Mouse (Mus musculus) G1E-ER4 (cell line): ENCODE data around the gene Trhde. TPM values are rescaled to one million over a fixed set of nuclear protein-coding genes. Genes with fewer than 3 reads are reported as not detected.

Experiments
- GATA1 ChIP-seq: IDR thresholded peaks from one replicate; pipeline ENCODE4 v1.8.0; 2012; ENCODE audit warnings: low read length, inconsistent platforms
- polyA plus RNA-seq: library from polyadenylated mRNA; stranded (reverse); fragments of >175 nt; gene quantifications from 2 replicates; pipeline ENCODE4 v1.2.3, GENCODE M21; 2012

Trhde gene
- polyA plus RNA-seq, 1 experiment = not detected

DNA sequence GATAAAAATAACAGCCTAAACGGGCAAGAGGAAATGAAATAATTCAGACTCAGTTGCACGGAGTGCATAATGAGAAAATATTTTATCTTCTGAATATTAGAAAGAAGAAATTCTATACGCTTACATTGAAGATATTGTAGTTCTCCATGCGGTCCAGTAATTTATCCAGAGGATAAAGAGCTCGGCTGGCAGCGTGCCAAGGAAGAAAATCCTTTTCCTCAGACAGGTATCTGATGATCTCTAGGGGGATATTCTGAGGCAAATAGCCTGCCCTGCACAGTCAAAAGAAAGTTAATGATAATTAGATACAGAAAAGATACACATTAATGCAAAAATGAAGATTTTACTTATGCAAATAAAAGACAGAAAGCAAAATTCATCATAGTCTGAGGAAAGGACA lies 354.0 kb downstream of the Trhde start:
- TF ChIP-seq GATA1 = no peak

GRCm38 (mm10) chr10:114418956-114419530 lies 383.1 kb downstream of the Trhde start:
- TF ChIP-seq GATA1 = no peak

- no peak for TF ChIP-seq GATA1
Measured at GRCm38 (mm10) chr10:114415717-114416116, 386.4 kb downstream of the Trhde start.

GRCm38 (mm10) chr10:114405260-114405659 lies 396.8 kb downstream of the Trhde start:
- TF ChIP-seq GATA1 = no peak

- no peak for TF ChIP-seq GATA1
Measured at GRCm38 (mm10) chr10:114403795-114404194, 398.3 kb downstream of the Trhde start.

DNA sequence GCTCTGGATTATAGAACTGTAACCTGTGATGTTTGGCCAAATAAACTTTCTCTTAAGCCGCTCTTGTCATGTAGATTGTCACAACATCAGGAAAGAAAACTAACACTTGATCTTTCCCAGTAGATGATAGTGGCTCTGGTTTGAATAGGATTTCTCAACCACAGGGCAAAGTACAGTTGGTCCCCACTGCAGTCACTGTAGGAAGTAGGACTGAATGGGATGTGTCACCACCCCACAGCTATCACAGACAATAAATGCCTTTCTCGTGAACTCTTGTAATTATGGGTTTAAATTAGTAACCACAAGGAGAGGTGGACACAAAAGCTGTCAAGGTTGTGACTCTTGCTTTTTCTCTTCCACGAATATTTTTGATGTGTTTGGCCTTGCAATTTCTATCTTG lies 431.3 kb downstream of the Trhde start:
- TF ChIP-seq GATA1 = no peak

DNA sequence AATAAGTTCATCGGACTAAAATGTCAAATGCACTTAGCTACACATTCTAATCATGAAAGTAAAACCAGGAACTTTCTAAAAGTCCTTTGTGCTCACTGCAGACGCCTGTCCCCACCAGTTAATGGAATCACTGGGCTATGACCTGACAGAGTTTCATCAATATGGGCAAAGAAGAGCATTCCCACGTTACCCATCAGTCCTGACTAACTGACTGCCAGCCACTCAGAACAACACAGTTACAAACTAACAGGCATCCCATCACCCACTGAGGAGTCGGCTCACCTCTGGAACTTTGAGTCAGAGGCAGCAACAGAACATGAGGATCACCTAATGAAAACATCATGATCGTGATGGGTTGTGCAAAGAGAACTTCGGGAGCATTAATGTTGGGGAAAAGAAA lies 438.7 kb downstream of the Trhde start:
- TF ChIP-seq GATA1 = no peak

- no peak for TF ChIP-seq GATA1
Measured at GRCm38 (mm10) chr10:114362631-114363030, 439.5 kb downstream of the Trhde start.
